Mouse (Mus musculus): Measurements from ENCODE around the gene Adgrf1.

DNA sequence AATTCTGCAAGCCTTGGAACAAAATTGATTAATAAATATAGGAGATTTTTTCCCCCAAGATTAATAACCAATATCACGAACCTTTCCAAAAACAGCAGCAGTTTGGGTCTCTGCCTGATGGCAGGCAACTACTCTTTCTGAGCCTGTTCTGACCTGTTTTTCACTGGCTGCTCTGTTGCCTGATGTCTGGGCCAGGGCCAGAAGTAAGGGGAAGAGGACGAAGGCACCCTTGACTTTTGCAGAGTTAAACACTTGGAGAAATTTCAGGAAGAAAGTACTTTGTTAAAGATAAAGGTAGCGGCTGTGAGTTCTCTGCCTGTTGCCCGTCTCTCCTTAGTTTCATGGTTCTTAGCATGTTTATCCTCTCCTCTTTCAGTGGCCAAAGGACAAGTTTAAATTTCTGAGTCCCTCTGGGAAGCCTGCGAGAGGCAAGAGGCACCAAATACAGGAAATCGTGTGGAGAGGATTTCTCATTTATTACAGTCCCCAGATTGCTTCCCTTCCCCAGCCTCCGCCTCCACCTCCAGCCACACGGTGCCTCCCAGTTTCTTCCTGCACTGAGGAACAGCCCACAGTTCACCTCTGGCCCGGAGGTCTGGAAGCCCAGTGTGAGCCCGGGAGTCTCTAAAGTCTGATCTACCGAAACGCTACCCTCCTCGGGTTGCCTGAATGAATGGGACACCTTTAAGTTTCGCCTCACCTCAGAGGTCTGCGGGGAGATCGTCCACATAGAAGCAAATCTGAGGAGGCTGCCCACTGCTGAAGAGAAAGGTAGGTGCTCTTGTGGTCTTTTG, 89.9 kb downstream of the Adgrf1 start, which contains the start of gene Adgrf5:
- TF ChIP-seq GATA1 (IDR thresholded peaks at IDR 0.05; ENCODE audit: borderline replicate concordance, low read length) (no peak), FLI1 (IDR thresholded peaks at IDR 0.05; ENCODE audit: low read length) (no peak)

Measured in megakaryocyte, embryonic 14.5 days (primary cell).